Comparison of ENCODE assay signal across 1 mouse cellular context in the genomic region with DNA sequence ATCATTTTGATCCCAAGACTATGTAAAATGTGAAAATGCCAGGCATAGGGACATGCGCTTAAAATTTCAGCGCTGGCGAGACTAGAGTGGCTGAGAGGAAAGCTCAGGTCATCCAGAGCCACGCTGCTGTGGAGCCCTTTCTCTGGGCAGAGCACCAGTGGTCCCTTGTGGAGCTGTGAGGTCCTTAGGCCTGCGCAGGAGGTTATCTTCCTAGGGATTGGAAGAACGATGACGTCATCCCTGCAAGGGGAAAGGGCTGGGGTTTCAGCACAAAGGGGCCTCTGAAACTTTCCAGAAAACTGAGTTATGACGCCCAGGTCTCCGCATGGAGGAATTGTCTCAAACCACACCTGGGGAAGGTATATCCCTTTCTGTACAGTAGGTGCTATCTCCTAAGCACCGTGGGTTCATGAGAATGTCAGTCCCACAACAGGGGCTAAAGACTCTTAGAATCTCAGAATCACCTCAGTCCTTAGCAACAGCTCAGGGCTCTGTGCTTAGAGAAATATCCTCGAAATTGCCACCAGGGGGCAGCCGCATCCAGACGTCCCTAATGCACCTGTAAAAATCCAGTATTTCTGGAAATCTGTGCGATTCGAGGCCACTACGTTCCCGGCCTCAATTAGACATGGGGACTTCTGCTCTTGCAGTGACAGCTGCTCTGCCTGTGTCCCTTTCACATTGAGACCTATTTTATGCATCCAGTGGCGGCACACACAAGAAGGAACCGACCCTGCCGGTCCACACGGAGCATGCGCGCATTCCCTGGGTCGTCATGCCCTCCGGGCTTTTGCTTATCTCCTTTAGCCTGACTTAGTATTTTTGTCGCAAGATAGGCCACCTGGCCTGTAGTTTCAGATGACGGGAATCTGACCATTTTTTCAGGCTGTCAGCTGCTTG.
A peak's percentile ranks its signal among the peaks of the same experiment; 100 is the strongest.
TF ChIP-seq lines count a peak whose summit lies in the region.

No protein-coding gene starts in this region.

TF ChIP-seq in CH12.LX, 34 proteins besides CTCF, POLR2A, EP300 and RAD21:
- TF ChIP-seq BHLHE40 (IDR thresholded peaks at IDR 0.05; ENCODE audit: low read depth, low read length) (no peak), IRF4 (IDR thresholded peaks at IDR 0.05; ENCODE audit: low read depth, low read length) (peak; percentile 27; the same call in 1 of the 2 replicates), HCFC1 (IDR thresholded peaks at IDR 0.05; ENCODE audit: low read depth, low read length) (0 out of 2 replicates have a peak, but pooled peaks have one; percentile 21), SMC3 (IDR thresholded peaks at IDR 0.05; ENCODE audit: low read depth, low read length) (peak; percentile 99), KAT2A (IDR thresholded peaks at IDR 0.05; ENCODE audit: insufficient replicate concordance, low read length) (no peak), JUN (IDR thresholded peaks at IDR 0.05; ENCODE audit: insufficient read depth, low read depth, low read length) (peak; percentile 35; the same call in 1 of the 2 replicates), ELF1 (IDR thresholded peaks at IDR 0.05; ENCODE audit: low read depth, low read length) (no peak), SIN3A (IDR thresholded peaks at IDR 0.05; ENCODE audit: low read length) (0 out of 2 replicates have a peak, but pooled peaks have one; percentile 44), MAX (IDR thresholded peaks at IDR 0.05; ENCODE audit: low read length) (peak; percentile 13; the same call in 1 of the 2 replicates), MEF2A (IDR thresholded peaks at IDR 0.05; ENCODE audit: borderline replicate concordance, low read depth, low read length) (peak; percentile 49; the same call in 1 of the 2 replicates), USF2 (conservative IDR thresholded peaks at IDR 0.05; ENCODE audit: low read depth, low read length) (no peak), ETS1 (conservative IDR thresholded peaks at IDR 0.05; ENCODE audit: low read depth, low read length) (no peak), UBTF (IDR thresholded peaks at IDR 0.05; ENCODE audit: low read depth, low read length) (no peak), ZNF384 (IDR thresholded peaks at IDR 0.05; ENCODE audit: low read depth, low read length) (no peak), MYC (IDR thresholded peaks at IDR 0.05; ENCODE audit: low read depth, low read length) (0 out of 2 replicates have a peak, but pooled peaks have one; percentile 39), NRF1 (IDR thresholded peaks at IDR 0.05; ENCODE audit: low read depth, low read length) (peak; percentile 76), ZC3H11A (IDR thresholded peaks at IDR 0.05; ENCODE audit: low read depth, low read length) (peak; percentile 88), JUND (conservative IDR thresholded peaks at IDR 0.05; ENCODE audit: low read depth, low read length) (peak; percentile 17; the same call in 1 of the 2 replicates), POLR2AphosphoS2 (IDR thresholded peaks at IDR 0.05; ENCODE audit: low read depth, low read length) (no peak), TCF12 (IDR thresholded peaks at IDR 0.05; ENCODE audit: low read depth, low read length) (no peak)
